Mouse (Mus musculus) CD4-positive, CD25-positive, alpha-beta regulatory T cell, adult 4 months (primary cell): ENCODE data around the gene Coa3. TPM values are rescaled to one million over a fixed set of nuclear protein-coding genes. Genes with fewer than 3 reads are reported as not detected.

Experiments used
- ATAC-seq: one replicate; pipeline ENCODE4 v1.8.0; 2017
- polyA plus RNA-seq, 2 experiments: library from polyadenylated mRNA; unstranded; fragments of 100-300 nt; shearing (Covaris generic); gene quantifications; one replicate each; pipeline ENCODE4 v1.2.1; 2017

Coa3 gene
- polyA plus RNA-seq, 2 experiments from 2014 or later, result 132 to 135 TPM

DNA sequence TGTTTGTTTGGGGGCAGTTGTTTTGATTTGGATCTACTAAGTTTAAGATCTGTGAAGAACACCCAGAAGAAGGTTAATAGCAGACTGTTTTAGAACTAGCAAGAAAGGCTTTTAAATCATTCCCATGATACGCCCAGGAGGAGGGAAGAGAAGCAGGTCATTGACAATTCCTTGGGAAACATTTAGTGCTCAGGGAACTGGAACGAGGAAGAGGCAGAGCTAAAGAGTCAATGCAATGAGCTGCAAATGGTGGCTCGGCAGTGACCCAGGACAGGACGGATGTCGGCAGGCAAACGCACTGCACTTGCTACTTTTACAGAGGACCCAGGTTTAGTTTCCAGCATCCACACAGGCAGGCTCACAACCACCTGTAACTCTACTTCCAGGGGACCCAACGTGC, 1.9 kb upstream of the Coa3 start:
- no peak for ATAC-seq

DNA sequence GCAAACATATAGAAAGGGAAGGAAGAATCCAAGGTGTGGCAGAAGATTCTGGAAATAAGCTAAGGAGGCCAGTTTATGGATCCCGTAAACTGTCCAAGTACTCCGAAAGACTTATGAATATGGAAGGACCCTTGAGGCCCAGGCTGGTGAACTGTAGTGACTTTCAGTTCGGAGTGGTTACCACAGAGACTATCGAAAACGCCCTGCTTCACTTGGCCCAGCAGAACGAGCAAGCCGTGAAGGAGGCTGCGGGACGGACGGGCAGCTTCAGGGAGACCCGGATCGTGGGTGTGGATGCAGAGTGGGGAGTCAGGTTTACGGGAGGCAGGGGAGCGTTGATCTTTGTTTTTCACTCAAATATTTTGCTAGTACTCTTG, 267 bp upstream of the Coa3 start:
- ATAC-seq, result peak; percentile 12

DNA sequence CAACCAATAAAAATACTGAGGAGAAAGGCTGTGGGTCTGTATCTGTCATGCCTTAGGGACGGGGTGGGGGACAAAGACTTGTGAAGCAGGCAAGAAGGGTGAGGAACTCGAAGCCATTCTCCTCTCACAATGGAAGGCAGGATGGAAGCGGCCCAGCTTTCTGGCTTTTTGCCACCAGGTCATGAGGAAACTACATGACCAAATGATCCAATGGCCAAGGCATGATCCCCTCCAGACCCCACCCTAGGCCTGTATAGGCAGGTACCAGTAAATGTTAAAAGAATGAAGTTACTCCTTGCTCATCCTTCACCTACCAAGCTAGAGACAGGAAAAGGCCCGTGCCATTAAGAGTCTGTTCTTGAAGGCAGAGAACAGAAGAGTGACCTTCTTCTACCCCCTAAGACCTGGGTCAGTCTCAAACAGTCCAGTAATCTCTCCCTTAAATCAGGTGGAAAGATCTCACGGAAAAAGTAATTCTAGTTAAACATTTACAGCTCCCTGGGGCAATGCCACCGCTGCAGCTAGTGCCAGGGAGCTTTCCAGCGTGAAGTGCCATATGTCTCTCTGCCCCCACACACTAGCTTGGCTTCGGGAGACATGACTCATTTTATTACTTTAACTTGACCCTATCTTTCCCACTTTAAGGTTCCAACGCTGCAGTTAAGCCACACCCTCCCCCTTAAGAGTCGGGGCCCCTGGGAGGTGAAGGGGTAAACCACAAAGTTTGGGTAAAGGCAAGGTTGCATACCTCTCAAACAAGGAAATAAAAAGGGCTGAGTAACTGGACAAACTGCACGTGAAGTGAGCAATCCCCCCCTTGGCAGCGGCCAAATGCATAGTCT, 1.3 kb downstream of the Coa3 start:
- no peak for ATAC-seq

DNA sequence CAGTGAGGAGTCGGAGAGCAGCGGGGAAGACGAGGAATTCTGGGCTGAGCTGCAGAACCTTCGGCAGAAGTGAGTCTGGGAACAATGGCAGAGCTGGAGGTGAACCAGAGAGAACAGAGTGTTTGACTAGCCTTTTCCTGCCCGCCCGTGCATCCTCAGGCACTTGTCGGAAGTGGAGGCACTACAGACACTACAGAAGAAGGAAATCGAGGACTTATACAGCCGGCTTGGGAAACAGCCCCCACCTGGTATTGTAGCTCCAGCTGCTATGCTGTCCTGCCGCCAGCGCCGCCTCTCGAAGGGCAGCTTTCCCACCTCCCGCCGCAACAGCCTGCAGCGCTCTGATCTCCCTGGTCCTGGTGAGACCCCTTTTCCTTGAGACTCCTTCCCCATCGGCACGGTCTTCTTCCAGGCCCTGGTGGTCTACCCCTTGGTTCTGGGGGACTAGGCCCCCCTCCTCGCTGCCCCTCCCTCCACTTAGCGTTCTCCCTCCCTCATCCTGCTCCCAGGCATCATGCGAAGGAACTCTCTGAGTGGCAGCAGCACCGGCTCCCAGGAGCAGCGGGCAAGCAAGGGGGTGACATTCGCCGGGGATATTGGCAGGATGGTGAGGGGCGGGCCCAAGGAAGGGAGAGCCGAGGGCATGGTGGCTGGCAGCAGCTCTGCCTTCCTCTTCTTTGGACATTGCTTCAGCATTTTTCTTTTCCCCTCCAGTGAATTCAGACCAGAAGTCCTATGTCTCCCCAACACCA, 2.4 kb downstream of the Coa3 start:
- no peak for ATAC-seq

DNA sequence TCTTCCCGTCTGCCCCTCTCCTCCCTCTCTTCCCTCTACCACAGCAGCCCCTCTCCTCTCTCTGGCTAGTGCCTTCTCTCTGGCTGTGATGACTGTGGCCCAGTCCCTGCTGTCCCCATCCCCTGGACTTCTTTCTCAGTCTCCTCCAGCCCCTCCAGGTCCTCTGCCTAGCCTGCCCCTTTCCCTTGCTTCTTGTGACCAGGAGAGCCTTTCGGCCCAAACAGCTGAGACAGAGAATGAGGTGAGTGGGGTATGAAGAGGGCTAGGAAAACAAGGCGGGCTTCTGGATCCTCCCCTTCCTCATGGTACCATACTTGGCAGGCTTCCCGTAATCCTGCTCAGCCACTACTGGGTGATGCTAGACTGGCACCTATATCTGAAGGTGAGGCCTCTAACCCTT, 3.6 kb downstream of the Coa3 start:
- no peak for ATAC-seq

DNA sequence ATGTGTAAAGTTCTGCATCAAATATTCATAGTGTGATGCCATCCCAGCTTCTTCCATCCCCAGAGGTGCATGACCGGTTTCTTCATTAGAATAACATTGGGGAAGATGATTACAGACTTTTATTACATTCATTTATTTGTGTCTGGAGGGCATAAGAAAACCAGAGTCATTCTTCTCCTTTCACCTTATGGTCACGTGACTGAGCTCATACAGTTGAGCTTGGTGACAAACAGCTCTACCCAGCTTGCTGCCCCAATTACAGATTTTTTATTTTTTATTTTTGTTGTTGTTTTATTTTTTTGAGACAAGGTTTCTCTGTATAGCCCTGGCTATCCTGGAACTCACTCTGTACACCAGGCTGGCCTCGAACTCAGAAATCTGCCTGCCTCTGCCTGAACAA, 6.5 kb downstream of the Coa3 start:
- no peak for ATAC-seq

DNA sequence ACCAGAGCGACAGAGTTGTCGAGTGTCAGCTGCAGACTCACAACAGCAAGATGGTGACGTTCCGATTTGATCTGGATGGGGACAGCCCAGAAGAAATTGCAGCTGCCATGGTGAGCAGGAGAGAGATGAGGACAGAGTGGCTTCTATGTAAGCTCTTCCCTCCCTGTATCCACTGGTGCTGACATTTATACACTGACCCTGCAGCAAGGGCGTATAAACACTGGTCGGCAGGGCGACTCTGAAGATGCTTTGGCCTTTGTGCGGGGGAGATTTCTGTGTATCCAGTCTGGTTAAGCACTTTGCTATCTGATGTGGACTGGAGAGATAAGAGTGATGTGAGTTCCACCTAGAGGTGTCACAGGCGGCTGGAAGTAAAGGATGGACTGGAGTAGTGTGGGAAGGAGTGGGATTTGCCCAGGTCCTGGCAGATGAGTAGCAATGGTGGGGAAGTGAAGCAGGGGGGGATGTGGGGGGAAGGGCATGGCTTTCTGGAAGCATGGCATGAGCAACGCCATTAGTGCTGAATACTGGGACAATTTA, 9.3 kb downstream of the Coa3 start:
- no peak for ATAC-seq

DNA sequence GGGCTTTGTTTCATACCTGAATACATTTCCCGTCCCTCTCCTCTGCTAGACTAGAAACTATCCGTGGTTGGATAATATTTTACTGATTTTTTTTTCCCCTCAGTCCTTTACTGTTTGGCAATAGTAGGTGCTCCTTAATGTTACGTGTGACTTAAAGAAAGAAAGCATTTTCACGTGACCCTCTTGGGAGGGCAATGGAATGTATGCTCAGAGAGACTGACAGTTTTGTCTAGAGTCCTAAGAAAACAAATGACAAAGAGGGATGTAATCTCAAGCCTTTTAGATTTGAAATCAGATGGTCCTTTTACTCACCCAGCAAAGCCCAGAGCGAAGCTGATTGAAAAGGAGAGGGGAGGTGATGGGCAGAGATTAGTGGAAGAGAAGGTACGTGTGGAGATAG, 13.0 kb downstream of the Coa3 start:
- no peak for ATAC-seq

DNA sequence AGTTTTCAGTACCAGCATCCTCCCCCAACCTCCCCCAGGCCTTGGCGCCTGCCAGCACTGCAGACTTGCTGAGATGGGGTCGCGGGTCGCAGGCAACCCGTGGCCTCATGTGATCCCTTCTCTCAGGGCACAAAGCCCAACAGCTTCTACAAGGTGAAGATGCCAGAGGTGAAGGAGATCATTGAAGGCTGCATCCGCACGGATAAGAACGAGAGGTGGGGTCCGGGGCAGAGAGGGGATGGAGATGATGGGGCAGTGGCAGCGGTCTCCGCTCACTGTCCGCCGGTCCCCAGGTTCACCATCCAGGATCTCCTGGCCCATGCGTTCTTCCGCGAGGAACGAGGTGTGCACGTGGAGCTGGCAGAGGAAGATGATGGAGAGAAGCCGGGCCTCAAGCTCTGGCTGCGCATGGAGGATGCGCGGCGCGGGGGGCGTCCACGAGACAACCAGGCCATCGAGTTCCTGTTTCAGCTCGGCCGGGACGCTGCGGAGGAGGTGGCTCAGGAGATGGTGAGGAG, 13.9 kb downstream of the Coa3 start:
- ATAC-seq, result no peak

DNA sequence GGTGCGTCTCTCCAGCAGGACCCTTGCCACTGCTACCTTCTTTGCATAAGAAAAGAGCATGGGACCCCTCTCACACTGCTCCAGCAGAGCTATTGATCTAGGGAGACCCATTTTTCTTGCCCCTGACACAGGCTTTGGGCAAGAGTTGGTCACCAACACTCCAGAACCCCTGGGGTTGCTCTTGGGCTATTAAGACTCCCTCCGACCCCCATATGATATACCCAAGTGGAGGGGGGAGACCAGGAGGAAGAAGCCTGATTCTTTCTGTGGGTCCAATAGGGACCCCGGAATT, 15.0 kb downstream of the Coa3 start:
- no peak for ATAC-seq

DNA sequence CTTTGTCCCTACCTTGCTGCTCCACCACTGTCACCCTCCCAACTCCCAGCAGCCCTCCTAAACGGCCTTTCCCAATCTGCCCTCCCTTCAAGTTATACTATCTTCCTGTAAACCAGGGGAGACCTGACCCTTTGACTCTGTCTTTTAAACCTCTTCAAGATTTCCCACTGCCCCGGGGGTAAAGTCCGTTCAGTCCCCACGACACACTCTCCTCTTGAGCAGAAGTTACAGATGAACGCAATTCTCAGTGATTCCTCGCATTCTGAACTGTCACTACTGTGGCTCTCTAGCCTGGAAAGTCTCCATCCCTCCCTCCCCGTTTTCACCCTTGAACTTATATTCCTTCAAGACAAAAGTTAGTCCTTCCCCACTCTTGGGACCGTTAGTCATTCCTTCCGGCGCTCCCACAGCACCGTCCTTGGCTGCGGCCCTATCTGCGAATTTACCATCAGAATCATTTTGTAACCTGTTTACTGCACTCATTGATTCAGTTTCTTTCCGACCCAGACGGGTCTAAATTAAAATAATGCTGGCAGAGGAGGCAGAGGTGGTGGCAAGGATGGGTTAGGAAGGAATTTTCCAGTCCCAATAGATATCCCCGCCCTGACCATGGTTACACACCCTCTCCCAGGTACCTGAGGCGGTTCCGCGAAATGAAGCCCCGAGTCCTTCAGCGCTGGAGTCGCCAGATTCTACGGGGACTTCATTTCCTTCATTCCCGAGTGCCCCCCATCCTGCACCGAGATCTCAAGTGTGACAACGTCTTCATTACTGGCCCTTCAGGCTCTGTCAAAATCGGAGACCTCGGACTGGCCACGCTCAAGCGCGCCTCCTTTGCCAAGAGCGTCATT, 15.6 kb downstream of the Coa3 start:
- no peak for ATAC-seq

DNA sequence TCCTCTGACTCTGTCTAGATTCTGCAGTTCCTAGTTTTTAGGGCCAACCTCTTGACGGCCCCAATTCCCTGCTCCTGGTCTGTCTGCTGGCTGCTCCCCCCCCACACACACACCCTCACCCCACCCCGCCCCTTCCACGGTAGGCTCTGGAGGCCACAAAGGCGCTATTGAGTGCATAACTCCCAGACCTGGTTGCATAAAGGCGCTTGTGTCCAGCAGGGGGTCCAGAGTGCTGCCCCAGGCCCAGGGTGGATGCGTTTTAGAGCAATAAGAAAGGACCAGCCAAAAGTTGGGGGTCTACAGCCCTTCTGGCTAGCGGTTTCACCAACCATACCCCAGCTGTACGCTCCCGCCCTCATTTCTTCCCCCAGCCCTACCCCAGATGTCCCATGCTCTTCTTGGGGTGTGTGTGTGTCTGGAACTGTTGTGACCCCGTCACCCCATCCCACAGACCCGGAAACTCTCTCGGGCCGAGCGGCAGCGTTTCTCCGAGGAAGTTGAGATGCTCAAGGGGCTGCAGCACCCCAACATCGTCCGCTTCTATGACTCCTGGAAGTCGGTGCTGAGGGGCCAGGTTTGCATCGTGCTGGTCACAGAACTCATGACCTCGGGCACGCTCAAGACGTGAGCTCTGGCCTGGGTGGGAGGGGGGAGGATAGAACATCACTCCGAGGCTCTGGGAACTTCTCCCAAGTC, 16.5 kb downstream of the Coa3 start:
- no peak for ATAC-seq

DNA sequence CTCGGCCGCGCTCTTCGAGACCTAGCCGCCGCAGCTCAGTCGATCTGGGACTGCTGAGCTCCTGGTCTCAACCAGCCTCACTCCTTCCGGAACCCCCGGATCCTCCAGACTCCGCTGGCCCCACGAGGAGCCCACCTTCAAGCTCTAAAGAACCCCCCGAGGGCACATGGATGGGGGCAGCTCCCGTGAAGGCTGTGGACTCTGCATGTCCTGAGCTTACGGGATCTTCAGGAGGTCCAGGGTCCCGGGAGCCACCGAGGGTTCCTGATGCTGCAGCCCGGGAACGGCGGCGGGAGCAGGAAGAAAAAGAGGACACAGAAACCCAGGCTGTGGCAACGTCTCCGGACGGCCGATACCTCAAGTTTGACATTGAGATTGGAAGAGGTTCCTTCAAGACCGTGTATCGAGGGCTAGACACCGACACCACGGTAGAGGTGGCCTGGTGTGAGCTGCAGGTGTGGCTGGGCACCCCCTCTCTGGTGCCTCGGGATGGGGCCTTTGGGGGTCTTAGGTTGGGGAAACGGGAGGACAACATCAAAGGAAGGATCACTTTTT, 18.0 kb downstream of the Coa3 start:
- ATAC-seq, result no peak

DNA sequence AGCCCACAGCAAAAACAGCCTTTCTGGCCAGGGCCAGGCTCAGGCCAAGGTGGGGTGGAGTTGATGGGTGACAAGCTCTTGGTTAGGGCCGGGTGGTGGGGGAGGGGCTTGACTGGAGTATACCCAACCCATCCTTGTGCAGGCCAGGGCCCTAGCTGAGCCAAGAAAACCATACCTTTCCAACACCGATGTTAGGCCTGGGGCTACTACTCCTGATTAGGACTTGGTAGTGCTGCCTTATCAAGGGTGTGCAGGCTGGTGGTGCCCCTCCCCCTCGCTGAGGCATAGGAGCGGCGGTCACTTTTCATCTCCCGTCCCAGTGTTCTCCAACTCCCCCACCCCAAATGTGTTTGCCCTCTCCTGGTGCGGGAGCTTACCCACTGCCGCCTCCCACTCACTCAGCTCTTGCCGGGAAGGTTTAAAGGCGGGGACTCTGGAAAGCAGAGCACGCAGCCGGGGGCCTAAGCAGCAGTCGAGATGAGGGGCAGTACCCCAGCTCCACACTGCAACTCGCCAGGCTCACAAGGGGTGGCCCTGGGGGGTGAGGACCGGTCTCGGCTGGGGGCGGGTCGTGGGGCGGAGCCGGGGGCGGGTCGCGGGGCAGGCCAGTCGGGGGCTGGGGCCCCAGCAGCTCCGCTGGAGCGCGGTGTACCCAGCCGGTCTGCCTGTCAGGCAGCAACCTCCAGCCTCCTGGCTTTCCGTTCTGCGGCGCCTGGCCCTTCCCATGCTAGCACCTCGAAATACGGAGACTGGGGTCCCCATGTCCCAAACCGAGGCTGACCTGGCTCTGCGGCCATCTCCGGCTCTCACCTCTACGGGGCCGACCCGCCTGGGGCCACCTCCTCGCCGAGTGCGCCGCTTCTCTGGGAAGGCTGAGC, 18.7 kb downstream of the Coa3 start, which contains the start of gene Wnk4:
Gene Wnk4 (plus strand): TSS at position 620 of the 878 bp plus-strand sequence.
- no peak for ATAC-seq

DNA sequence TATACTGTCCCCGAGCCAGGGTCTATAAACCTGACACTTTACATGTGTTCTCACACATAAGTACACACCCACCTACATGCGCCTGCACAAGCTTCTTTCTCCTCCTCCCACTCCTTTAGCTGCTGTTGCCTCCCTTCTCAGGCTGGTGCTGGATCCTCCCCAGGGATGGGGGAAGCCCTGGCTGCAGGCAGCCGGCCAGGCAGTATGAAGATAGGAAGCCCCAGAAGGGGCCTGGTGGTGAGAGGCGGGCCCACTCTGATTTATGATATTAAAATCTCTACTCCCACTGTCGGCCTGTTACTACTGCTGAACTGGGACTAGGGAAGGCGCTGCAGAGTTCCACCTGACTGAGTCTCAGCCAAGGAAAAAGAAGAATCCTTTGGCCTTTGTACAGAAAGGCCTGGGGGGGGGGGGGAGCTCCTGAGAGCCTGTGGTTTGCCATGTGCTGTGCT, 19.6 kb downstream of the Coa3 start:
- ATAC-seq, result no peak

DNA sequence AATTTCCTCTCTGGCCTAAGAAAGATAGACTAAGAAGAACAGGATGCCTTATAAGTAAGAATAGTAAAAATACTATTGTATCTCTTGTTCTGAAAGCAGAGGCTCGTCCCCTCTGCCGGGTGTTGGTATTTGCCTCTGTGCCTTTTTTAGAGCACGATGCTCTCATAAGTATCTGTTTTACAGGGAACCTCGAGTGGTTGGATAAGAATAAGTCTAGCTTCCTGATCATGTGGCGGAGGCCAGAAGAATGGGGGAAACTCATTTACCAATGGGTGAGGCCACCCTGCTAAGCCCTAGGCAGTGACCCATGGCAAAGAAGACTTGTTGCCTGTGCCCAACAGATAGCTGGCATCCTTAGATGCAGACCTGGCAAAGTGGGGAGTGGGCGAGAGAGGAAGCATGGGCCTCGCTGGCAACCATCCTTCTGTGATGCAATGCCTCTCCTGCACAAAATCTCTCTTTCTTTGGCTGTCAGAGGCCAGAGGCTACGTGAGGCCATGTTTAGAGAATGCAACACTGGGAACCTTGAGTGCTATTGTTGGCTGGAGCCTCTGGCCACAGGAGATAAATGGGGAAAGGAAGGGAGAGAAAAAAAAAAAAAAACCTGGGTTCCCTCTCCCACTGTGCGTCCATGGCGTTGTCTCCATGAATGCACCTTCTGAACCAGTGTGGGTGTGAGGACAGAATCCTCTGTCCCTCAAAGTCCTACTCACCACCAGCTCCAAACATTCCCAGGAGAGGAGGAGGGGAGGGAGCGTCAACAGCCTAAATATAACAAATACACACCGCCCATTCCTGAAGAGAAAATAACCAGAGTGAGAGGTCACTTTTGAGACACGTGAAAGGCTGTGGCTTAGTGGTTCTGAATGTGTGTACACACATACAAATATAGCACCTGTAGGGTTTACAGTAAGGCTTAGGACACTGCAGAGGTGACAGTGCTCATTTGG, 22.8 kb downstream of the Coa3 start:
- no peak for ATAC-seq

DNA sequence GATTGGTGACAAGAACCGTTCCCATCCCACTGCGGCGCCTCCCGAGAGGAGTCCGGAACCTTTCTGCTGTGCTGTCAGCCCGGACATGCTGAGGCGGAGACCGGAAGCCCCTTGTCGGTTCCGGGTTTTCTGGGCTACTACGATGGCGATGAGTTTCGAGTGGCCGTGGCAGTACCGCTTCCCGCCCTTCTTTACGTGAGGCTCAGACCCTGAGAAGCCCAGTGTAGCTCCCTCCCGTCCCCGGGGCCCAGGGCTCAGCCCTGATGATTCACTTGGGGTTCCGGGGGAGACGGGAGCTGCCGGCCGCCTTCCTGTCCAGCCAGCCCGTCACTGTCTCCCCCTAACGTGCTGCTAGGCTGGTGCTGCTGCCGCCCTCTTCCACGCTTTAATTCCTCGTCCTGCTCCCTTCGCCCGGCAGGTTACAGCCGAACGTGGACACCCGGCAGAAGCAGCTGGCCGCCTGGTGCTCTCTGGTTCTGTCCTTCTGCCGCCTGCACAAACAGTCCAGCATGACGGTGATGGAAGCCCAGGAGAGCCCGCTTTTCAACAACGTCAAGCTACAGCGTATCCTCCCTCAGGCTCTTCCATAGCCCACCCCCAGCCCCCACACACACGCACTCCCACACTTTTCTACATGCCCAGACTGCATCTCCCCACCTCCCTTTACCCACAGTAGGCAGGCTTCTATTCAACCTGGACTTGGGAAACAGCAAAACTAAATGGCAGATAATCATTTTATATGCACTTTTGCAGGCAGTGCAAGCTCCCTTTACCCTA, 25.1 kb downstream of the Coa3 start, which contains the start of gene Vps25:
Gene Vps25 (plus strand): TSS at position 95 of the 777 bp plus-strand sequence.
- ATAC-seq, result peak; percentile 97

DNA sequence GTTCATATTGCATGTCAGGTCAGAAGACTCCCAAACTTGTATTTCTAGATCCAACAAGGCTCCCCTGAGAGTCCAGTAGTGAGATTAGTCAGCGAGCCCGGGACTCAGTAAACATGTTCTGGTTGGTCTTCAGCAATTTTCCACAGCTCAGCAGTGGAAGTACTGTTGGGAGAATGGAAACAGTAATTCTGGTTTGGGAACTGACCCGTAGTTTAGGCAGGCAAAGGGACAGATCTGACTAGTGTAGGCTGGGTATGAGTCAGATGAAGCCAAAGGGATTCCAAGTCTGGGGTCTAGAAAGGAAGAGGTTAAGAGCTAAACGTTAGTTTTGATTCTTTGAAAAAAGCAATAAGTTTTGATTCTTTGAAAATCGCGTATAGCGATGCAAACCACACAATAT, 26.0 kb downstream of the Coa3 start:
- no peak for ATAC-seq

DNA sequence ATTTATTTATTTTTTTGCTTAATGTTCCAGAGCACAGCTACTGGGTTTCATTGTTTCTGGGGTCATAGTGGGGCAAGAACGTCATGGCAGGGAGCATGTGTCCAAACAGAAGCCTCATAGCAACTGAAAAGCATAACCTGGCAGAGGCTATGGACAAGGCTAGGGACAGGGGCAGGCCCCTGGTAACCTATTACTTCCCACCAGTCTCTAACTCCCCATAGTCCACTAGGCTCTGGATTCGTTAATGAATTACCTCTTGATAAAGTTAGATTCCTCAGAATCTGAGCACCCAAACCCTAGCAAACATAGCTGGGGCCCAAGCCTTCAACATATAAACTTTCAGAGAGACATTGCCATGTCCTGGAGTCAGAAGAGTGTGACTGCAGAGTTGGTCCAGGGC, 27.9 kb downstream of the Coa3 start:
- ATAC-seq, result no peak
